Mouse (Mus musculus): ENCODE data around the gene Tmtc1.

- TF ChIP-seq CTCF (IDR thresholded peaks at IDR 0.05; ENCODE audit: low read depth): no peak
- no peak for TF ChIP-seq EP300 (optimal IDR thresholded peaks at IDR 0.05)
These were observed 84.8 kb downstream of the Tmtc1 start for GRCm38 (mm10) chr6:148359348-148359905.

Data from stomach, postnatal 0 days (tissue).